Mouse (Mus musculus) MEL (cell line): ENCODE measurements around the gene Slc36a3. TPM values are rescaled to one million over a fixed set of nuclear protein-coding genes. Genes with fewer than 3 reads are reported as not detected.

Experiments used
- DNase-seq: peaks from one replicate; pipeline ENCODE4 v3.0.0; 2011; ENCODE audit warnings: low read depth, low spot score
- H3K27ac ChIP-seq: 2 replicates; pipeline ENCODE4 v1.5.1; 2012; ENCODE audit warnings: low read depth, mild to moderate bottlenecking, control low read depth, low read length, moderate library complexity; ENCODE audit not compliant: control insufficient read depth
- H3K27me3 ChIP-seq, 2 experiments: fragments of 150-350 bp in 1 of 2; sonication (generic) in 1 of 2; 2 replicates each; pipeline ENCODE4 v1.6.1; 2012; ENCODE audit warnings: low read length in 2 of 2, mild to moderate bottlenecking in 2 of 2, improper control_type of control experiment in 1 of 2, moderate library complexity in 1 of 2; ENCODE audit not compliant: insufficient read depth in 2 of 2, control insufficient read depth in 1 of 2
- H3K36me3 ChIP-seq, 2 experiments: 2 replicates each; pipeline ENCODE4 v1.6.1; 2012 to 2014; ENCODE audit warnings: low read length in 2 of 2, improper control_type of control experiment in 1 of 2, inconsistent platforms in 1 of 2, mild to moderate bottlenecking in 1 of 2; ENCODE audit not compliant: insufficient read depth in 2 of 2, control insufficient read depth in 1 of 2
- H3K4me1 ChIP-seq, 2 experiments: fragments of 150-350 bp in 1 of 2; sonication (generic) in 1 of 2; 2 replicates each; pipeline ENCODE4 v1.6.1; 2012; ENCODE audit warnings: low read length in 2 of 2, improper control_type of control experiment in 1 of 2, mild to moderate bottlenecking in 1 of 2; ENCODE audit not compliant: insufficient read depth in 2 of 2, control insufficient read depth in 1 of 2
- H3K4me3 ChIP-seq, 2 experiments: fragments of 150-350 bp in 1 of 2; sonication (generic) in 1 of 2; 2 replicates each; pipeline ENCODE4 v1.5.1; 2012; ENCODE audit warnings: low read depth in 2 of 2, low read length in 2 of 2, mild to moderate bottlenecking in 2 of 2, moderate library complexity in 2 of 2, control low read depth in 1 of 2, improper control_type of control experiment in 1 of 2; ENCODE audit not compliant: control insufficient read depth in 1 of 2, insufficient read depth in 1 of 2
- H3K79me2 ChIP-seq: 2 replicates; pipeline ENCODE4 v1.6.1; 2012; ENCODE audit warnings: mild to moderate bottlenecking, low read length, moderate library complexity; ENCODE audit not compliant: control insufficient read depth, poor library complexity, insufficient read depth
- H3K9ac ChIP-seq: 2 replicates; pipeline ENCODE4 v1.6.1; 2012; ENCODE audit warnings: low read depth, mild to moderate bottlenecking, control low read depth, low read length, moderate library complexity; ENCODE audit not compliant: control insufficient read depth, poor library complexity, severe bottlenecking
- H3K9me3 ChIP-seq: fragments of 150-350 bp; sonication (generic); replicated peaks from 2 replicates; pipeline ENCODE4 v1.6.1; 2012; ENCODE audit warnings: mild to moderate bottlenecking, low read length, improper control_type of control experiment, moderate library complexity; ENCODE audit not compliant: insufficient read depth
- CHD1 ChIP-seq: IDR thresholded peaks from 2 replicates; pipeline ENCODE4 v1.6.1; 2012; ENCODE audit warnings: low read depth, mild to moderate bottlenecking, inconsistent platforms, low read length, improper control_type of control experiment
- CHD2 ChIP-seq: IDR thresholded peaks from 2 replicates; pipeline ENCODE4 v1.6.1; 2011; ENCODE audit warnings: low read length, improper control_type of control experiment
- CTCF ChIP-seq, 3 experiments: IDR thresholded peaks in 2 of 3; conservative IDR thresholded peaks in 1 of 3; 2 replicates each; pipeline ENCODE4 v1.5.1; 2011 to 2012; ENCODE audit warnings: low read length in 3 of 3, low read depth in 2 of 3, mild to moderate bottlenecking in 2 of 3, improper control_type of control experiment in 1 of 3, inconsistent platforms in 1 of 3, mixed read lengths in 1 of 3, moderate library complexity in 1 of 3; ENCODE audit not compliant: control insufficient read depth in 1 of 3, insufficient read depth in 1 of 3, poor library complexity in 1 of 3, severe bottlenecking in 1 of 3
- EP300 ChIP-seq, 2 experiments: IDR thresholded peaks; 2 replicates each; pipeline ENCODE4 v1.6.1; 2011; ENCODE audit warnings: improper control_type of control experiment in 2 of 2, low read length in 2 of 2, low read depth in 1 of 2, mild to moderate bottlenecking in 1 of 2
- ETS1 ChIP-seq: IDR thresholded peaks from 2 replicates; pipeline ENCODE4 v1.6.1; 2012; ENCODE audit warnings: low read depth, mild to moderate bottlenecking, inconsistent platforms, low read length, improper control_type of control experiment, moderate library complexity
- GATA1 ChIP-seq: IDR thresholded peaks from 2 replicates; pipeline ENCODE4 v1.6.1; 2011; ENCODE audit warnings: low read depth, low read length, improper control_type of control experiment
- KAT2A ChIP-seq: conservative IDR thresholded peaks from 2 replicates; pipeline ENCODE4 v1.6.1; 2012; ENCODE audit warnings: low read depth, low read length, improper control_type of control experiment, inconsistent platforms
- MEF2A ChIP-seq: IDR thresholded peaks from 2 replicates; pipeline ENCODE4 v1.6.1; 2014; ENCODE audit warnings: low read depth, mild to moderate bottlenecking, inconsistent platforms, low read length, improper control_type of control experiment; ENCODE audit not compliant: poor library complexity, insufficient replicate concordance, severe bottlenecking; ENCODE audit errors: extremely low read depth
- MXI1 ChIP-seq: IDR thresholded peaks from 2 replicates; pipeline ENCODE4 v1.6.1; 2011; ENCODE audit warnings: mild to moderate bottlenecking, low read depth, low read length, improper control_type of control experiment
- MYC ChIP-seq: IDR thresholded peaks from 2 replicates; pipeline ENCODE4 v1.6.1; 2011; ENCODE audit warnings: low read depth, mild to moderate bottlenecking, low read length, improper control_type of control experiment, moderate library complexity
- NELFE ChIP-seq: IDR thresholded peaks from 2 replicates; pipeline ENCODE4 v1.6.1; 2011; ENCODE audit warnings: low read depth, low read length, improper control_type of control experiment
- NRF1 ChIP-seq: IDR thresholded peaks from 2 replicates; pipeline ENCODE4 v1.6.1; 2014; ENCODE audit warnings: low read depth, mild to moderate bottlenecking, inconsistent platforms, low read length, improper control_type of control experiment, moderate library complexity; ENCODE audit not compliant: poor library complexity, insufficient read depth, severe bottlenecking
- POLR2A ChIP-seq, 2 experiments: IDR thresholded peaks; 2 replicates each; pipeline ENCODE4 v1.6.1; 2011 to 2012; ENCODE audit warnings: low read length in 2 of 2, mild to moderate bottlenecking in 2 of 2, control low read depth in 1 of 2, improper control_type of control experiment in 1 of 2, low read depth in 1 of 2, moderate library complexity in 1 of 2; ENCODE audit not compliant: control insufficient read depth in 1 of 2, insufficient read depth in 1 of 2, poor library complexity in 1 of 2
- POLR2AphosphoS2 ChIP-seq: IDR thresholded peaks from 2 replicates; pipeline ENCODE4 v1.6.1; 2011; ENCODE audit warnings: low read length, improper control_type of control experiment
- RCOR1 ChIP-seq: IDR thresholded peaks from 2 replicates; pipeline ENCODE4 v1.6.1; 2012; ENCODE audit warnings: low read depth, mild to moderate bottlenecking, inconsistent platforms, low read length, improper control_type of control experiment
- SMC3 ChIP-seq: IDR thresholded peaks from 2 replicates; pipeline ENCODE4 v1.6.1; 2011; ENCODE audit warnings: low read depth, low read length, improper control_type of control experiment
- USF2 ChIP-seq, 2 experiments: IDR thresholded peaks; 2 replicates each; pipeline ENCODE4 v1.6.1; 2011 to 2012; ENCODE audit warnings: improper control_type of control experiment in 2 of 2, low read length in 2 of 2, borderline replicate concordance in 1 of 2, inconsistent platforms in 1 of 2, low read depth in 1 of 2, mild to moderate bottlenecking in 1 of 2; ENCODE audit not compliant: insufficient read depth in 1 of 2
- ZKSCAN1 ChIP-seq: IDR thresholded peaks from 2 replicates; pipeline ENCODE4 v1.6.1; 2012; ENCODE audit warnings: low read depth, mild to moderate bottlenecking, inconsistent platforms, low read length, improper control_type of control experiment, moderate library complexity
- ZMIZ1 ChIP-seq: IDR thresholded peaks from 2 replicates; pipeline ENCODE4 v1.6.1; 2012; ENCODE audit warnings: low read depth, mild to moderate bottlenecking, inconsistent platforms, low read length, improper control_type of control experiment, moderate library complexity
- polyA plus RNA-seq, 2 experiments: library from polyadenylated mRNA; stranded (reverse) in 1 of 2; unstranded in 1 of 2; fragments of >175 nt in 1 of 2; fragments of >200 nt in 1 of 2; gene quantifications; 2 replicates each; pipeline versions ENCODE4 v1.2.1 to v1.2.4; 2012; ENCODE audit warnings: low replicate concordance in 2 of 2, low read depth in 1 of 2; ENCODE audit not compliant: insufficient read length in 2 of 2, insufficient read depth in 1 of 2, missing spikeins in 1 of 2
- total RNA-seq: library from RNA; depleted of rRNA; stranded (reverse); fragments of 300-350 nt; gene quantifications from 2 replicates; pipeline ENCODE4 v1.2.3, GENCODE M21; 2012

The Slc36a3 gene
- total and polyA plus RNA-seq, 3 experiments = 0.12 to 0.15 TPM; not detected in 1

GRCm38 (mm10) chr11:55099019-55099771, 52.3 kb downstream of the Slc36a3 start:
- no peak for DNase-seq
- H3K4me3 ChIP-seq = no peak overlapping the region
- no peaks in the 10 kb centered on the region for H3K79me2 ChIP-seq
- H3K36me3 ChIP-seq = peaks cover 0 to 9% of the 10 kb centered on the region in 2 experiments; a peak in 2 of 4 replicates
- TF ChIP-seq SMC3 (no peak), RCOR1 (no peak), EP300 (IDR thresholded peaks at IDR 0.05; ENCODE audit: low read depth in 1 of 2, low read length in 2 of 2) (no peak), ZKSCAN1 (peak; percentile 94), CTCF (IDR thresholded peaks at IDR 0.05 in 2 of 3, conservative IDR thresholded peaks at IDR 0.05 in 1 of 3; ENCODE audit: control insufficient read depth in 1 of 3, insufficient read depth in 1 of 3, low read depth in 2 of 3, low read length in 3 of 3, poor library complexity in 1 of 3, severe bottlenecking in 1 of 3) (no peak), ETS1 (no peak)
- H3K27ac ChIP-seq = no peak overlapping the region
- no peak overlapping the region for H3K9ac ChIP-seq
- H3K4me1 ChIP-seq = peaks cover 4 to 6% of the 10 kb centered on the region in 2 experiments
- H3K27me3 ChIP-seq = peaks cover 2 to 5% of the 10 kb centered on the region in 2 experiments; a peak in 2 of 4 replicates
- no peaks in the 10 kb centered on the region for H3K9me3 ChIP-seq

DNA sequence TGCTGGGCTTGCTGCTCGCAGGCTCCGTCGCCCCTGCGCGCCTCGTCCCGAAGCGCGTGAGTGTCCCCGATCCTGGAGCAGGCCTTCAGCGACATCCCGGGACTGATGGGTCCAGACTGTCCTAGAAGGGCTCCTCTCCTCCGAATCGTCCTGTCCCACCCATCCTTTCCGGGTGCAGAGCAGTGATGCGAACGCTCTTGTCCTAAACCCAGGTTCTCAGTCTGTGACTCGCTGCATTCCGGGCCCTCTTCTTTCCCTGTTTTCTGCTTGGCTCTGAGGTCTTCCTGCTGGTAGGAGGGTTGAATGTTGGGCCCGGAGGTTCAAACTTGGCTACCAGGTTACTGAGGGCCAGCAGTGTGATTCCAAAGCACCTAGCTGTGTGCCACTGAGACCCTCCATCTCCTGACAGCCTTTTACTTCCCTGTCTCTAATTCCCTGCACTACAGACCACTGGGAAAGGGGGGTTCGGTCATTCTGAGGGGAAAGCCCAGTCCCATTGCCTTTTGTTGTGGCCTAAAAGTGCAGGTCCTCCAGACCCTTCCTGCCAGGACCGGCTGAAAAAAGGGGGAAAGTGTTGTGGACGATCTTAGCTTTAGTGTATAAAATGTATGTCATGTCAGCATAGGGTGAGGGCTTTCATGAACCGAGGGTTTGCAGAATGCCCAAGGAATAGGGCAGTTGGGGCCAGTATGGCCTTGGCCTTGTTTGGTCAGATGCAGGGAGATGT, 53.2 kb downstream of the Slc36a3 start:
- no peaks in the 10 kb centered on the region for H3K9me3 ChIP-seq
- H3K27me3 ChIP-seq = peaks cover 4 to 10% of the 10 kb centered on the region in 2 experiments
- no peak overlapping the region for H3K9ac ChIP-seq
- H3K27ac ChIP-seq = no peak overlapping the region
- peak overlapping the region; percentile 24 to 33; a peak in 2 of 4 replicates for H3K4me3 ChIP-seq
- no peak for DNase-seq
- peaks cover 0 to 9% of the 10 kb centered on the region in 2 experiments; a peak in 2 of 4 replicates for H3K36me3 ChIP-seq
- peaks cover 4 to 6% of the 10 kb centered on the region in 2 experiments for H3K4me1 ChIP-seq
- no peaks in the 10 kb centered on the region for H3K79me2 ChIP-seq
- TF ChIP-seq USF2 (IDR thresholded peaks at IDR 0.05; ENCODE audit: borderline replicate concordance in 1 of 2, insufficient read depth in 1 of 2, low read depth in 1 of 2, low read length in 2 of 2) = no peak
- TF ChIP-seq ZKSCAN1 = no peak
- TF ChIP-seq, all 39 proteins: peak for 0

DNA sequence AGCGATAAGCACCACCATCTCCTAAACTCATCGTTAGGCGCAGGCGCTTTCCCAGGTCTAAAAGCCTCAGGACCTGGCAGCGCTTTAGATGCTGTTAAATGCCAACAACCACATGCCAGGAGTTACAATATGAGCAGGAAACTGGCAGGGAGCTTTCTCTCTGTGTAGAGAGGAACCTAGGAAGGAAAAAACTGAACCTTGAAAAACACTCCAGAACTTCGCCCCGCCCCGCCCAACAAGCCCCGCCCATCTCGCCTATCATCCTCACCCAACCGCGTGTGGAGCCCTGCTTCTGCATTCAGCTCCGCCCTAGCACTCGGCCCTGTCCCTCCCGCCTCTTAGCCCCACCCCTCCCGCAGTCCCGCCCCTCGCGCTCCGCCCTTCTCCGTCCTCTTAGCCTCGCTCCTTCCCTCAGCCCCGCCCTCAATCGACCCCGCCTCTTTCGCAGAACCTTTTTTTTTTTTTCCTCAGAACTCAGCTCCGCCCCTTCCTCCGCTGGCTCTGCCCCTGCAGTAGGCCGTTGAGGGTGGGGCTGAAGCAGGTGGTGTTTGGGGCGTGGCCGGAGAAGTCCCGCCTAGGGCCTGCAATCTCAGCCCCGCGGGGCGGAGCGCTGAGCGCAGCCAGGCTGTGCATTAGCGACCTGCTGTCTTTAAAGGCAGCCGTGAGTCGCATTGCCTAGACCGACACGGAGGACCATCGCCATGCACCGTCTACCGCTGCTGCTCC, 53.9 kb downstream of the Slc36a3 start, which contains the start of gene Gm2a:
Gene Gm2a (plus strand): TSS at position 653 of the 726 bp plus-strand sequence.
- Histone ChIP-seq H3K79me2 (no peaks in the 10 kb centered on the region), H3K27ac (peak within 1 kb of the TSS; percentile 41), H3K4me3 (peak within 1 kb of the TSS; percentile 50 to 84), H3K4me1 (peaks cover 4 to 6% of the 10 kb centered on the region in 2 experiments), H3K9ac (peak within 1 kb of the TSS; percentile 37), H3K9me3 (no peaks in the 10 kb centered on the region), H3K27me3 (peaks cover 4 to 14% of the 10 kb centered on the region in 2 experiments), H3K36me3 (peaks cover 0 to 9% of the 10 kb centered on the region in 2 experiments; a peak in 2 of 4 replicates)
- DNase-seq = peak; percentile 99
- TF ChIP-seq KAT2A = no peak
- no peak for TF ChIP-seq CHD2
- TF ChIP-seq SMC3 = no peak
- TF ChIP-seq MEF2A = no peak
- peak; percentile 38 to 63 for TF ChIP-seq EP300 (IDR thresholded peaks at IDR 0.05; ENCODE audit: low read depth in 1 of 2, low read length in 2 of 2)
- peak; percentile 77 for TF ChIP-seq MXI1
- TF ChIP-seq ZMIZ1 = peak; percentile 80; the same call in 1 of the 2 replicates
- TF ChIP-seq POLR2AphosphoS2 = no peak
- TF ChIP-seq CHD1 = peak; percentile 45; the same call in 1 of the 2 replicates
- TF ChIP-seq NRF1 = 0 out of 2 replicates have a peak, but pooled peaks have one; percentile 6
- TF ChIP-seq GATA1 = peak; percentile 61
- TF ChIP-seq POLR2A (IDR thresholded peaks at IDR 0.05; ENCODE audit: control insufficient read depth in 1 of 2, insufficient read depth in 1 of 2, low read depth in 1 of 2, low read length in 2 of 2, poor library complexity in 1 of 2) = peak in 1 of 2 experiments; percentile 77; a peak in 2 of 4 replicates
- TF ChIP-seq NELFE = peak; percentile 61; the same call in 1 of the 2 replicates
- TF ChIP-seq MYC = peak; percentile 67; the same call in 1 of the 2 replicates
